Mouse (Mus musculus): ENCODE results near the gene Tmem170.
A peak's percentile ranks its signal among the peaks of the same experiment; 100 is the strongest.

GRCm38 (mm10) chr8:111919663-111920062 is 43.1 kb upstream of the Tmem170 start:
- TF ChIP-seq ZNF384 (IDR thresholded peaks at IDR 0.05; ENCODE audit: low read depth, low read length) (peak; percentile 94), ZC3H11A (IDR thresholded peaks at IDR 0.05; ENCODE audit: borderline replicate concordance, low read depth, low read length) (peak; percentile 53; the same call in 1 of the 2 replicates), HCFC1 (IDR thresholded peaks at IDR 0.05; ENCODE audit: borderline replicate concordance, insufficient read depth, low read length) (peak; percentile 31; the same call in 1 of the 2 replicates), MAFK (IDR thresholded peaks at IDR 0.05; ENCODE audit: insufficient read depth, low read depth, low read length) (no peak), CHD2 (IDR thresholded peaks at IDR 0.05; ENCODE audit: low read depth, low read length) (no peak)
